Mouse (Mus musculus) bone marrow, adult 2 months (tissue): ENCODE data around the gene Ccdc186.

Source experiments
- CTCF ChIP-seq: fragments of 200-500 bp; IDR thresholded peaks from 2 replicates; pipeline ENCODE4 v1.5.1; 2011; ENCODE audit warnings: low read length, control low read depth; ENCODE audit not compliant: control insufficient read depth, insufficient read depth
- POLR2A ChIP-seq: fragments of 200-500 bp; IDR thresholded peaks from 2 replicates; pipeline ENCODE4 v1.6.1; 2011; ENCODE audit warnings: low read depth, mild to moderate bottlenecking, control low read depth, low read length, borderline replicate concordance; ENCODE audit not compliant: control insufficient read depth

DNA sequence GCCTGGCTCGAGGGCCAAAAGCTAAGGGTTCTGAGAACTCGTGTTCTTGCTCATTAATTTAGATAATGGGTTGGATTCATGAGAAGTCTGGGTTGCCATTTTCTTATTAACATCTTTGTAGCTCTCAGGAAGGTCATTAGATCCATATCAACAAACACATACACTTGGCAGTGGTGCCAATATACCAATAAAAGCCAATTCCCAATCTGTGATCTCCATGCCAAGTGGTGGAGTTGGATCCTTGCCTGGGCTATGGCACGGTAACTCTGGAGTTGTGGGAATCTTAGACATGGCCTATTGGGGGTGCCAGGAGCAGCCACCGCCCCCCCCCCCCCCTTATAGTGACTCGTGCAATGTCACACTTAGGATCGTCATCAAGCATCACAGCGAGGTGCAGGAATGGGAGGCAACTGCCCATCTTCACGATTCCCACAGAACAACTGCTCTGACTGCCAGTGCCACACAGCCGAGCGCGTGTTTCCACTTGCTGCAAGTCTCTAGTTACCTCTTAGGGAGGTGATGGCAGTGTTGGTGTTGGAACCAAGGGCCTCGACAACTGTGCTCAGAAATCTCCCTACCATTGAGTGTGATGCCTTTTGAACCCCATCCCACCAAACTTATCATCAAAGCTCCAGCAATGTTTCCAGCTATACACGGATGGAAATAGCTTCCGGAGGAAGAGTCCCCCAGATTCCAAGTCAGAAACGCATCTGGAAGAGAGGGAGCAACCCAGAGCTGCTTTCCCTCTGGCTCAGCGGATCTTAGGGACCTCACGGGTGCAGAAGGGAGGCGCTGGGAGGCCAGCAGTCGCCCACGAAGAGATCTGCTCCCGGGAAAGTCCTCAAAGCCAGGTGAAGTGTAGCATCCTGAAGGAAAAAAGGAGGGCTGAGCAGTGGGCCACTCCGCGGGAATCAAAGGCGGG lies 46.8 kb downstream of the Ccdc186 start:
- TF ChIP-seq CTCF: no peak
- TF ChIP-seq POLR2A: no peak
